Mouse (Mus musculus) G1E-ER4 (cell line): Measurements from ENCODE around the gene Nr6a1. TPM values are rescaled to one million over a fixed set of nuclear protein-coding genes. Genes with fewer than 3 reads are reported as not detected.

Experiments used
- GATA1 ChIP-seq: IDR thresholded peaks from one replicate; pipeline ENCODE4 v1.8.0; 2012; ENCODE audit warnings: low read length, inconsistent platforms
- polyA plus RNA-seq: library from polyadenylated mRNA; stranded (reverse); fragments of >175 nt; gene quantifications from 2 replicates; pipeline ENCODE4 v1.2.3, GENCODE M21; 2012

Nr6a1 gene
- polyA plus RNA-seq, 1 experiment, result 0.68 TPM

GRCm38 (mm10) chr2:38781945-38782720, 145.4 kb downstream of the Nr6a1 start:
- TF ChIP-seq GATA1, result no peak

GRCm38 (mm10) chr2:38779939-38780338, 147.5 kb downstream of the Nr6a1 start:
- TF ChIP-seq GATA1, result no peak

DNA sequence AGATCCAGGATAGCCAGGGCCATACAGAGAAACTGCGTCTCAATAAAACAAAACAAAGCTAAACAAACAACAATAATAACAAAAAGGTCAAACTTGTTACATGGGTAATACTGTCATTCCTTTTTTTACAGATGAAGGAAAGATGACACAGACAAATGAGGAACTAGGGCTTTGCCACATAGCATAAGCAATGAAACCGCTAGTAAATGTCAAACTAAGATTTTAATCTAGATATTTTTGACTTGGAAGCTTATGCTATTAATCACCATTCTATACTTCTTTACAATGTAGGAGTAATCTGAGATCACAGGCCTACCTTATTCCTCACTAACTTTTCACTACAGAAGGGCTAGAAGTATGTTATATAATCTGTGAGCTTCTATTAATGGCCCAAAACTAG, 150.2 kb downstream of the Nr6a1 start:
- no peak for TF ChIP-seq GATA1

GRCm38 (mm10) chr2:38774936-38775335, 152.6 kb downstream of the Nr6a1 start:
- peak; percentile 30 for TF ChIP-seq GATA1

GRCm38 (mm10) chr2:38771478-38771797, 156.1 kb downstream of the Nr6a1 start:
- TF ChIP-seq GATA1, result no peak

DNA sequence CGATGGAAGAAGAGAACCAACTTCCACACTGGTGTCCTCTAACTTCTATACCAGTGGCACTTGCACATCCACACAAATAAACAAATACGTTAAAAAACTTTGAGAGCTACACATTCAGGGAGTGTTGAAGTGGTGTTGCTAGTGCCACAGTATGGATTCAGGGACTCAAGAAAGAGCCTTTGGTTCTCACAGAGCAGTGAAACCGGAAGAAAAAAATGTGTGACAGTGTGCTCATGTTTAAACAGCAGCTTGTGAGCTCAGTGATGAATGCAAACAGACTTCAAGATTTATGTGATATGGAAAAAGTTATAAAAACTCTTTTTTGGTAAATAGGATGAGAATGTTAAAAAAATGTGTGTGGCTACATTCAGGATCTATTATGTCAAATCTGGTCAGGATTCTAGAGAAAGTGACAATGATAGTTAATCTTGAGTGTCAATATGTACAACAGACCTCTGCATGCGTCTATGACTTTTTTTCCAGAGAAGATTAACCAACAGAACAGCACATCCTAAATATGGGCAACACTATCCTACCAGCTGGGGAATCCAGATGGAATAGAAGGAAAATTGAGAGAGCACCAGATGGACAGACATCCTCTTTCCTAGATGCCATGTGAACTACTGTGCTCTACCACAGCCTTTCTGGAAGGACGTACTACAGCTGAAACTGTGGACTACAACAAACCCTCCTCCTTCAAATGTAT, 156.6 kb downstream of the Nr6a1 start:
- TF ChIP-seq GATA1, result no peak

GRCm38 (mm10) chr2:38767177-38767931, 160.1 kb downstream of the Nr6a1 start:
- no peak for TF ChIP-seq GATA1

- TF ChIP-seq GATA1, result no peak
Measured at GRCm38 (mm10) chr2:38739847-38740246, 187.6 kb downstream of the Nr6a1 start.

DNA sequence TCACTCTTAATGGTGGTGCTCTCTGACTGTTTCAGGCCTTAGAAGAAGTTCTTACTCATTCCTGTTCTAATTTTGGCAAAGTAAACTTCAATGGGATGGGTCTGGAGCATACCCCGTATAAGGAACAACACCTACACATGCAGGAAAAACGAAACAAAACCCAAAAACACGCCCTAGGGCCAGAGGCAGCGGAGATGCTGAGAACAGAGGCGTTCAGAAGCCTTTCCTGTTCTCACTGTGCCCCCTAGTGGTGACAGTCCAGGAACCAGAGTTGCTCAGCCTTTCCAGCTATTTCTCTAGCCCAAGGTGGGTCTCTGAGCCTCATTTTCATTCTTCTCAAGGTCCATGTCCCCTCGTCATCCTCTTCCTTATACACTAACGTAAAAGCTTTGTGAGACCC, 188.1 kb downstream of the Nr6a1 start:
- no peak for TF ChIP-seq GATA1

DNA sequence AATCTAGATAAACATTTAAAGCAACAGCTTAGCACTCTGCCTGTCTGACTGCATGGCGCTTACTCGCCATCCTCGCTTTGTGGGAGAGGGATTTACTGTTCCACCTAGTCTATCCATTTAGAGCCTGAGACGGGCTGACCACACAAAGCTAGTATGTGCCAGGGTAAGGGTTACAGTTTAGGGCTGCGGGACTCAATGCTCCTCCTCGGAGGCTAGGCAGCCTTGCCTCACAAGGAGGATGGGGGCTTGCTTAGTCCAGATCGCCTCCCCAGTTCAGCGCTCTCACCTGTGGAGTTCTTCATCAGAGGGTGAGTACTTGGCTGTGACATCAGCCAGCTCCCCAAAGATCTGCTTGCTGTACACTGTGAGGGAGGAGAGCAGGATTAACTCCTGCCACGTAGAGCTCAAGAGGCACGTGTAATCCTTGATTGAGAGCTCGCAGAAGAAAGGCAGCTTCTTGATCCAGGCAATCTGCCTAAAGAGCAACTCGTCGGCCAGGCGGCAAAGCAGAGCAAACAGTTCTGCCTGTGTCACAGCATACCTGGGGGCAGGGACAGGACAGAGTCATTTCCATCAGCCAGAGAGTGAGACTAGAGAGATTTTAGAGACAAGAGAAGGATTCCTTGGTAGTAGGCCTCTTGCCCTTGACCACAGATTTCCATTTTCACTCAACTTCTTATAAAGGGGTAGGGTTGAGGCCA, 188.7 kb downstream of the Nr6a1 start:
- no peak for TF ChIP-seq GATA1

GRCm38 (mm10) chr2:38735740-38736139, 191.7 kb downstream of the Nr6a1 start:
- no peak for TF ChIP-seq GATA1

GRCm38 (mm10) chr2:38734721-38735120, 192.8 kb downstream of the Nr6a1 start:
- no peak for TF ChIP-seq GATA1

DNA sequence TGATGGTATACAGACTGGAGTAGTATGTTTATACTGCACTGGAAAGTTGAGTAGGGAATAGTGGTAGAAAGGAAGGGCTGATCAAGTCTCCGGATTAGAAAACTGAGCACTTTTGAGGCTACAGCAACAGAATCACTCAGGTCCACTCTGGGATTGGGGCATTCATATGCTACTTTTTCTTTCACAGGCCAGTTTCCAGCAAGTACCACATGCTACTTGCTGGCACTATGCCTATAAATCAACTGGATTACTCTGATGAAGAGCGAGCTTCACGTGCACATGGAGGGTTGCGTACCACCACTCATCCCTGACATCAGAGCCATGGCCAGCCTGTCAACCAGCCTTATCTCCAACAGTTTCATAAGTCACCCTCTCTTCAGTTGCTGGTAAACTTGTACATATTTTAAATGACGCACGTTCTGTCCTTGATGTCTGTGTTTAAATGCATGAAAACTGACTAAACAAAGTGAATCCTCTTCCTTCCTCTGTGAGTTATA, 197.1 kb downstream of the Nr6a1 start:
- TF ChIP-seq GATA1, result no peak

- no peak for TF ChIP-seq GATA1
Measured at GRCm38 (mm10) chr2:38725427-38725826, 202.1 kb downstream of the Nr6a1 start.

- no peak for TF ChIP-seq GATA1
Measured at GRCm38 (mm10) chr2:38723378-38723777, 204.1 kb downstream of the Nr6a1 start.

- no peak for TF ChIP-seq GATA1
Measured at GRCm38 (mm10) chr2:38722076-38722475, 205.4 kb downstream of the Nr6a1 start.
